Mouse (Mus musculus) lung, postnatal 0 days (tissue): ENCODE data around the gene Slc4a10.

ENCODE experiments used
- CTCF ChIP-seq: IDR thresholded peaks from 2 replicates; pipeline ENCODE4 v1.5.1; 2016; ENCODE audit warnings: antibody characterized with exemption, mild to moderate bottlenecking
- EP300 ChIP-seq: IDR thresholded peaks from 2 replicates; pipeline ENCODE4 v1.6.1; 2016; ENCODE audit warnings: antibody characterized with exemption, mild to moderate bottlenecking, control low read depth

DNA sequence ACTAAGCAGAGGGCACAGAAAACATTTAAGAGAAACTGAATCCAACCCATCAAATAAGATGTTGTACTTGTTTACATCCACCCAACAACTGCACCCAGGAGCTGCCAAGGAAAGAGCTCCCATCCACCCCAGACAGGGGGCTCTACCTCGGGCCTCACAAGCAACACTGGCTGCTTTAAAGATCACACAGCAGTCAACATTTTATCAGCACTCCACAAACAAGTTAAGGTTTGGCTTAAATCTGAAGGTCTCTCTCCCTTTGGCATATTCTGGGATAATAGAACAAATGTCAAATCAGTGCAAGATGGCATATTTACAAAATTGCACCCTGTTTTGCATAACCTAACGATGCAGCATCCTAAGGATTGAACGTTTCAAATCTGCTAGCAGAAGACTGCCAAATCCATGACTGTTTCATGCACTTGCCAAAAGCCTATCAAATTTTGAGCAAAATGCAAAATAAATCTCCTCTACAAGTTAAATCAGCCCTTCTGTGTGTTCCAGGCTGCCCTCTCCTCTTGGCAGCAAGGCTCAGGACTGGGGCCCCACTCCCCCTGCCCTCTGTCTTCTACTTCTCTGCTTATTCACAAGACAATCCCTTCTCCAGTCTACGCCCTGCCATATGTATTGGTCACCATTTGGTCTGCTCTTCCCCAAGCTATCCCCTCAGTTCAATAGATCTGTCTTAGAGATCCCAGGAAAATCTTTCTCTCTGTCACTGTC lies 293.1 kb downstream of the Slc4a10 start:
- TF ChIP-seq EP300 (no peak), CTCF (no peak)
